Mouse (Mus musculus) spleen, adult 2 months (tissue): ENCODE measurements at regions not wholly inside any gene's neighbourhood (a gene's known extent, or its start where the extent isn't known, plus 50 kb on each side); places are given as distances from the start of the nearest gene placed in this dataset.

ENCODE experiments used
- DNase-seq, 2 experiments: peaks; one replicate each; pipeline versions ENCODE4 v3.0.0 to v3.0.0-alpha.2; 2012 to 2021; ENCODE audit warnings: low spot score in 2 of 2, low read depth in 1 of 2
- H3K27ac ChIP-seq: fragments of 200-500 bp; 2 replicates; pipeline ENCODE4 v1.5.1; 2012; ENCODE audit warnings: low read length, inconsistent platforms; ENCODE audit not compliant: insufficient read depth
- H3K27me3 ChIP-seq: fragments of 200-500 bp; 2 replicates; pipeline ENCODE4 v1.6.1; 2012; ENCODE audit warnings: mild to moderate bottlenecking, moderate library complexity, low read length, inconsistent platforms; ENCODE audit not compliant: control insufficient read depth, insufficient read depth
- H3K36me3 ChIP-seq: fragments of 200-500 bp; 2 replicates; pipeline ENCODE4 v1.6.1; 2012; ENCODE audit warnings: mild to moderate bottlenecking, low read length, inconsistent platforms; ENCODE audit not compliant: control insufficient read depth, insufficient read depth
- H3K4me1 ChIP-seq: fragments of 200-500 bp; 2 replicates; pipeline ENCODE4 v1.6.1; 2011; ENCODE audit warnings: inconsistent platforms; ENCODE audit not compliant: control insufficient read depth, insufficient read depth, insufficient read length
- H3K4me3 ChIP-seq: fragments of 200-500 bp; 2 replicates; pipeline ENCODE4 v1.5.1; 2011; ENCODE audit warnings: mild to moderate bottlenecking, inconsistent platforms; ENCODE audit not compliant: insufficient read depth, insufficient read length; ENCODE audit errors: extremely low read depth
- CTCF ChIP-seq: fragments of 200-500 bp; IDR thresholded peaks from 2 replicates; pipeline ENCODE4 v1.5.1; 2011; ENCODE audit warnings: mild to moderate bottlenecking, inconsistent platforms; ENCODE audit not compliant: insufficient read depth, insufficient read length, insufficient replicate concordance; ENCODE audit errors: extremely low read depth
- POLR2A ChIP-seq: fragments of 200-500 bp; IDR thresholded peaks from 2 replicates; pipeline ENCODE4 v1.6.1; 2011; ENCODE audit warnings: low read depth, low read length, inconsistent platforms
- WGBS: fragments of 180-500 bp; shearing (Covaris S2); methylation state at CpG from one replicate; pipeline ENCODE4 v1.1.7; 2018; 5-methylcytosine and 5-hydroxymethylcytosine counted together

DNA sequence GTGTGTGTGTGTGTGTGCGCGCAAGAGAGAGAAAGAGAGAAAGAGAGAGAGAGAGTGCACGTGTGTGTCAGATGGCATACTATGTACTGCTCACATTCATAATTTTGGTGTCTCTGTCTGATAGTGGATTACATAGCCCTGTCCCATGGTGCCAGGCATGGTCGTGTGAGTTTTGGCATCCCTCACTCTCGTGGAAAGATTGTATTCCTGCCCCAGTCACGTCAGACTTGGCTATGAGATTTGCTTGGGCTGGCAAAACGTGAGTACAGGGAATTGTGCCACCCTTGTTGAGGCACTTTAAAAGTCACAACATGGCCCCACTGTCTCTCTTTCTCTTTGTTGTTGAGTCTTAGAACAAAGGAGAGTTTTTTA, 62.3 kb upstream of the Serp2 start:
- 55% methylated on average over 7 of the region's 7 CpGs for WGBS
- Histone ChIP-seq H3K4me3 (no peak overlapping the region), H3K27me3 (no peaks in the 10 kb centered on the region), H3K4me1 (peaks cover 4% of the 10 kb centered on the region; the same call in 1 of the 2 replicates), H3K36me3 (no peaks in the 10 kb centered on the region), H3K27ac (no peak overlapping the region)
- DNase-seq, result no peak
- no peak for TF ChIP-seq POLR2A
- TF ChIP-seq CTCF, result no peak

DNA sequence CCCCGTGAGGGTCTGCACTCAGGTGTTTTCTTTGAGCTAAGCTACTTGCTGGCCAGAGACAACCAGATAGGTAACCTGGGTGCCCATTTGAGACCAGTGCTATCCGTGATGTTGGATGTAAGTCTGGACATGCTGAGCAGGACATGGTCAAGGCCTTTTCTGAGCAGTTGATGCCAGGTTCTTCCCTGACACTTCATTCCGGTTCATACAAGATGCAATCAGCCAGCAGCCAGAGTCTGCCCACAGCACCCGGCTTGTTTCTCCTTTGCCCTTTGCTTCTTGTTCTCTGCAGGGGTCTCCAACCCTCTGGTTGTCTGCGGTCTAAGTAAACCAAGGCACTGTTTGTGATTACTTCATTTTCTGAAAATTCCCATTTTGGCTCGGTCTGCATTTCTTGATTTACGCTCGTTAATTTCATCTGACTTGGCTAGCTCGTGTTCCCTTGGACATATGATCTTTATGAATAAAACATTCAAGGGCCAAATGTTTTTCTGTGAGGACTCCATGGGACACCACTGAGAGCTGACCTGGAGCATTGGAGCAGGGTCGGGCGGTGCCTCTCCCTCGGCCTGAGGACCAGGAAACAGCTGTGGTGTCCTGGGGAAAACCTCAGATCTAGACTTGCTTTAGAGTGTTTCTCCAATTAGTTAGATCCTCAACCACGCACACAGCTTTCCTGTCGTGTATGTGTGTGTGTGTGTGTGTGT, 61.8 kb upstream of the Serp2 start:
- Histone ChIP-seq H3K36me3 (no peaks in the 10 kb centered on the region), H3K27me3 (no peaks in the 10 kb centered on the region), H3K27ac (no peak overlapping the region), H3K4me1 (peaks cover 6% of the 10 kb centered on the region; the same call in 1 of the 2 replicates), H3K4me3 (no peak overlapping the region)
- no peak for TF ChIP-seq CTCF
- TF ChIP-seq POLR2A, result no peak
- WGBS, result 59% methylated on average over 14 of the region's 14 CpGs
- no peak for DNase-seq

DNA sequence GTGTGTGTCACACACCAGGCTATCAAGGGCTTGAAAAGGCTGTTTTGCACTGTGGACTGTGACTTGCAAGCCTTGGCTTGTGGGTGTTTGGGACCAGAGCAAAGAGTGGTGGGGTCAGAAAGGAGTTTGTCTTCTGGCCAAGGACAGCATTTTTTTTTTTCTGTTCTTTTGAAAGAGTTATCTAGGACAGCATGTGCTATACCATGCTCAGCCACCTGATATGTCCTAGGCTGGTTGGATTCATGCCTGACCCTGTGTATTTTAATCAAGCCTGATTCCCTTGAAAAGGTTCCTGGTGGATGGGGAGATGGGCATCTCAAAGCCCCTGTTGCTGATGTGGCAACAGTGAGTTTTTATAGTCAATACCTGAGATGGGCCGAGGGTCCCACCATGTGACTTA, 61.2 kb upstream of the Serp2 start:
- Histone ChIP-seq H3K36me3 (no peaks in the 10 kb centered on the region), H3K27me3 (no peaks in the 10 kb centered on the region), H3K4me1 (0 out of 2 replicates have a peak, but pooled peaks cover 4% of the 10 kb centered on the region), H3K27ac (no peak overlapping the region), H3K4me3 (no peak overlapping the region)
- 94% methylated on average over 1 of the region's 1 CpGs for WGBS
- no peak for DNase-seq
- no peak for TF ChIP-seq CTCF
- TF ChIP-seq POLR2A, result no peak

DNA sequence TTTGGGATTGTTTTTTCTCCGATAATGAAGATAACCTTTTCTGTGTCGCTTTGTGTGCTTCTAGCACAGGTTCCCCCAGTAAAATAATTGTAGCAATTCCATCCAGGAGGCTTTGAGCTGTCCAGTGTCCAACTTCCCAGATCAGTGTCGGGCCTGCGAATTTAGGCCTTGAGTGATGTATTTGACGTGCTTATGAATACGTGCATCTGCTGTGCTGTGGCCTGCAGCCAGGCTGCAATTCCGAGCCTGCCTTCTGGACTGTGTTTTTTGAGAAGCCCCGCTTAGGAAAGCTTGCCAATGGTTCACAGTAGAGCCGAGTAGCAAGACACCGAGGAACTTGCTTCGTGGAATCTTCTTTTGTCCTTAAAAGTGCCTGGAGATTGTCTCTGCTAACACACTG, 60.8 kb upstream of the Serp2 start:
- Histone ChIP-seq H3K27ac (no peak overlapping the region), H3K4me3 (no peak overlapping the region), H3K27me3 (no peaks in the 10 kb centered on the region), H3K4me1 (0 out of 2 replicates have a peak, but pooled peaks cover 4% of the 10 kb centered on the region), H3K36me3 (no peaks in the 10 kb centered on the region)
- TF ChIP-seq POLR2A (no peak), CTCF (no peak)
- DNase-seq, result no peak
- WGBS, result 94% methylated on average over 11 of the region's 11 CpGs

DNA sequence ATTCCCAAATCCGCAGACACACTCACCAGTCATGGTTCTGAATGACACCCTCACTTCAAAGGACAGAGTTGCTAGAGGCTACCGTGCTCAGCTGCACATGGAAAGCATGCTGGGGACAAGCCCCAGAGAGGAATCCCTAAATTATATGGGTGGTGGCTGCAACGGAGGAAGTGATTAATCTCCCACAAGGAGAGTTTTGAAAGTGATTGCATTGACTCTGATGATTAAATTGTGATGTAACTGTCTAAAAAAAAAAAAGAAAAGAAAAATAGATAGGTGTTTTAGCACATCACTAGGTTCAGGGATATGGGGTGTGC, 59.6 kb upstream of the Serp2 start:
- TF ChIP-seq CTCF, result no peak
- TF ChIP-seq POLR2A, result no peak
- Histone ChIP-seq H3K4me3 (no peak overlapping the region), H3K36me3 (no peaks in the 10 kb centered on the region), H3K4me1 (0 out of 2 replicates have a peak, but pooled peaks cover 4% of the 10 kb centered on the region), H3K27ac (no peak overlapping the region), H3K27me3 (no peaks in the 10 kb centered on the region)
- 80% methylated on average over 3 of the region's 3 CpGs for WGBS
- no peak for DNase-seq

DNA sequence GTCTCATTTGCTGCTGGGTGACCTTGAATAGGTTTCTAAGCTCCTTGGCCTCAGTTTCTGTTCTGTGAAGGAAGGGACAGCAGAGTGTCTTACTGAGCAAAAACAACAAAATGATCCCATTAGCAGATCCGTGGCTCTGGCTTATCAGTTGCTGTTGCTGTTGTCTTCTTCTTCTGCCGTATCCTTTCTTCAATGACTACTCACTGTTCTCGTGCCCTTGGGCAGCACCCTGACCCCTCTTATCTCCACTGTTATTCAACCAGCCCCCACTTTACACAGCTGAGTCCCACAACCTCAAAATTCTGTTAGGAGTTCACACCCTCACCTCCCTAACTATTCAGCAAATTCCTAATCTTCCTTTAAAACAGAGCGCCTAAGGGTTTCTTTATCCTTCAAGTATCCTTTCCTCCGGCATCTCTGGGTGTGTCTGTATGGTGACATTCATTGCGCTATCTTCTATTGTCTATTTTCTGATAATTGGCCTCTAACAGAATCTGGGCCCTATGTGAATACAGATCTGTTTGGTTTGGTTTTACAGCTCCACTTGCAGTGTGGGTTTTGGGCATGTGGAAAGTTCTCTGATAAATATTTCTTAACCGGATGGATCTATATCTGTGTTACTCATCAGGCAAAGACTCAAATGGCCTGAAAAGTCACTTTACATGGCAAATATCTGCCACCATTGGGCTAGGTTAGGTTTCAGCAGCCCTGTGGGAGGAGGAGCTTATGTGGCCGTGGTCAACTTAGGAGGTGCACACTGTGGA, 59.1 kb upstream of the Serp2 start:
- Histone ChIP-seq H3K27ac (no peak overlapping the region), H3K36me3 (no peaks in the 10 kb centered on the region), H3K4me3 (no peak overlapping the region), H3K4me1 (0 out of 2 replicates have a peak, but pooled peaks cover 4% of the 10 kb centered on the region), H3K27me3 (no peaks in the 10 kb centered on the region)
- no peak for DNase-seq
- WGBS, result 81% methylated on average over 8 of the region's 8 CpGs
- TF ChIP-seq POLR2A (no peak), CTCF (no peak)

DNA sequence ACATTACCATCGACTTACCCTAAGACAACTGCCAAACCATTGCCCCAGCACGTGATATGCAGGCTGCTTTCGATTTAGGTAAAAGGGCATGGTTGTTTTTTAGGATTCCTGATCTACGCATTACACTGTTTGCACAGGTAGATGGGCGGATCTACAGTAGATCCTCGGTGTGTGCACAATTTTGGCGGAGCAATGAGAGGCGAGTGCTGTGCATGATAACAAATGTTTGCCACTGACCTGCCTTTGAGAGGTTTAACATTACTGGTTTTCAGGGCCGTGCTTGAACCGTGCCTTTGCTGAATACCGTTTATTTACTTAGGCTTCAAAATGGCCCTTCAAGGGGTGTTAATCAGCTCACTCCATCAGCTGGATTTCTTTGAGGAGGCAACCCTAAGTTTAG, 58.5 kb upstream of the Serp2 start:
- DNase-seq, result no peak
- 92% methylated on average over 11 of the region's 11 CpGs for WGBS

More for the DNA sequence above, 58.5 kb upstream of the Serp2 start:
- no peak overlapping the region for H3K27ac ChIP-seq
- H3K4me3 ChIP-seq, result no peak overlapping the region
- no peaks in the 10 kb centered on the region for H3K27me3 ChIP-seq
- TF ChIP-seq CTCF (no peak), POLR2A (no peak)
- 0 out of 2 replicates have a peak, but pooled peaks cover 4% of the 10 kb centered on the region for H3K4me1 ChIP-seq
- H3K36me3 ChIP-seq, result no peaks in the 10 kb centered on the region
